Mouse (Mus musculus): ENCODE data around the gene Spock2.

GRCm38 (mm10) chr10:60128287-60128686, 22.3 kb downstream of the Spock2 start:
- no peak for TF ChIP-seq CTCF (IDR thresholded peaks at IDR 0.05; ENCODE audit: low read depth)
- TF ChIP-seq EP300 (IDR thresholded peaks at IDR 0.05; ENCODE audit: low read depth), result no peak
